Mouse (Mus musculus): ENCODE results near the gene Scfd1.

GRCm38 (mm10) chr12:51362898-51363297 is 14.4 kb upstream of the Scfd1 start:
- TF ChIP-seq CTCF (IDR thresholded peaks at IDR 0.05; ENCODE audit: extremely low read depth, insufficient read length, insufficient replicate concordance, low read depth, low read length), result no peak
- no peak for TF ChIP-seq POLR2A (IDR thresholded peaks at IDR 0.05; ENCODE audit: low read depth, low read length)

Data from small intestine, adult 2 months (tissue).